Mouse (Mus musculus) ES-Bruce4 (cell line): ENCODE results near the gene Iqsec2.

Experiments
- CTCF ChIP-seq: IDR thresholded peaks from one replicate; pipeline ENCODE4 v1.8.1; 2011; ENCODE audit warnings: low read depth, low read length
- EP300 ChIP-seq: IDR thresholded peaks from 2 replicates; pipeline ENCODE4 v1.6.1; 2011; ENCODE audit warnings: low read depth, low read length; ENCODE audit not compliant: insufficient read depth
- POLR2A ChIP-seq: IDR thresholded peaks from one replicate; pipeline ENCODE4 v1.8.1; 2011; ENCODE audit warnings: low read length; ENCODE audit not compliant: insufficient read depth

GRCm38 (mm10) chrX:152205486-152205885, 61.4 kb downstream of the Iqsec2 start:
- TF ChIP-seq POLR2A (no peak), CTCF (no peak), EP300 (no peak)
